Mouse (Mus musculus) NIH3T3 (cell line): ENCODE results near the gene Ndufab1.

Source experiments
- DNase-seq: peaks from one replicate; pipeline ENCODE4 v3.0.0-alpha.2; 2012; ENCODE audit warnings: low read depth

The Ndufab1 gene

GRCm38 (mm10) chr7:122101747-122102244 is at the start of gene Ndufab1:
Gene Ndufab1 (minus strand): TSS chr7:122101886.
- peak; percentile 94 for DNase-seq

- no peak for DNase-seq
Observed at GRCm38 (mm10) chr7:122140991-122141390, 39.3 kb upstream of the Ndufab1 start.

- DNase-seq: no peak
Observed at GRCm38 (mm10) chr7:122138190-122138589, 36.5 kb upstream of the Ndufab1 start.

GRCm38 (mm10) chr7:122137071-122137470 is 35.4 kb upstream of the Ndufab1 start:
- DNase-seq: no peak

- peak; percentile 54 for DNase-seq
Observed at GRCm38 (mm10) chr7:122135070-122135469, 33.4 kb upstream of the Ndufab1 start.

GRCm38 (mm10) chr7:122133338-122133625 is 31.6 kb upstream of the Ndufab1 start:
- no peak for DNase-seq

- DNase-seq: peak; percentile 97
Observed at GRCm38 (mm10) chr7:122132497-122133337, 31.0 kb upstream of the Ndufab1 start, which contains the start of the genes Palb2 and Dctn5. Gene Palb2 (minus strand): TSS chr7:122132985. Gene Dctn5 (plus strand): TSS chr7:122133041.

- no peak for DNase-seq
Observed at GRCm38 (mm10) chr7:122131834-122132233, 30.1 kb upstream of the Ndufab1 start.

- no peak for DNase-seq
Observed at GRCm38 (mm10) chr7:122126946-122127345, 25.3 kb upstream of the Ndufab1 start.

- DNase-seq: no peak
Observed at GRCm38 (mm10) chr7:122125636-122126035, 23.9 kb upstream of the Ndufab1 start.

GRCm38 (mm10) chr7:122123518-122123917 is 21.8 kb upstream of the Ndufab1 start:
- no peak for DNase-seq

GRCm38 (mm10) chr7:122108206-122108605 is 6.5 kb upstream of the Ndufab1 start:
- no peak for DNase-seq

GRCm38 (mm10) chr7:122101014-122101746 is 506 bp downstream of the Ndufab1 start:
- DNase-seq: peak; percentile 22

GRCm38 (mm10) chr7:122099222-122099621 is 2.5 kb downstream of the Ndufab1 start:
- DNase-seq: peak; percentile 71

GRCm38 (mm10) chr7:122098009-122098408 is 3.7 kb downstream of the Ndufab1 start:
- no peak for DNase-seq

GRCm38 (mm10) chr7:122094564-122095330 is 6.9 kb downstream of the Ndufab1 start:
- DNase-seq: no peak

- DNase-seq: no peak
Observed at GRCm38 (mm10) chr7:122087195-122087982, 14.3 kb downstream of the Ndufab1 start.

- no peak for DNase-seq
Observed at GRCm38 (mm10) chr7:122081071-122081470, 20.6 kb downstream of the Ndufab1 start.

GRCm38 (mm10) chr7:122079798-122080554 is 21.7 kb downstream of the Ndufab1 start:
- DNase-seq: no peak

- no peak for DNase-seq
Observed at GRCm38 (mm10) chr7:122074374-122074773, 27.3 kb downstream of the Ndufab1 start.
